8 mouse cellular contexts compared by ENCODE assay signal in genomic region chr13:91159881-91160280, GRCm38 (mm10).
"Had no signal": no experiment of that assay in that cellular context is flagged by ENCODE, and none has a peak within 500 bp of the region (broad histone marks: within the 10 kb centered on the region; RNA-seq: fewer than 3 reads in every experiment).

No protein-coding gene starts in this region.

- H3K4me3 ChIP-seq: limb, embryonic 13.5 days; midbrain, embryonic 12.5 days had no signal

- ATAC-seq: midbrain, embryonic 16.5 days had no signal

- H3K36me3 ChIP-seq: limb, embryonic 13.5 days; midbrain, embryonic 12.5 days had no signal

- DNase-seq: left cerebral cortex, postnatal 4 days; lung, adult 18-20 months; right cerebral cortex, postnatal 14 days; thymus, postnatal 4 days had no signal

- H3K4me2 ChIP-seq: limb, embryonic 13.5 days; midbrain, embryonic 12.5 days had no signal

- H3K9ac ChIP-seq: limb, embryonic 13.5 days; liver, embryonic 14.5 days; midbrain, embryonic 12.5 days had no signal

- H3K9me3 ChIP-seq: limb, embryonic 13.5 days; midbrain, embryonic 12.5 days had no signal

- H3K27me3 ChIP-seq: limb, embryonic 13.5 days; midbrain, embryonic 12.5 days had no signal

- H3K27ac ChIP-seq: limb, embryonic 13.5 days; liver, embryonic 14.5 days; midbrain, embryonic 12.5 days had no signal

- H3K4me1 ChIP-seq: midbrain, embryonic 12.5 days had no signal
